ENCODE assay signal across 18 mouse cellular contexts in genomic region chr8:46137843-46138596, GRCm38 (mm10). TPM values are rescaled to one million over a fixed set of nuclear protein-coding genes. Genes with fewer than 3 reads are reported as not detected.
DNase-seq lines count a peak whose midpoint lies in the region; ATAC-seq and TF ChIP-seq lines count a peak whose summit lies in the region.
"Had no signal": no experiment of that assay in that cellular context is flagged by ENCODE, and none has a peak within 500 bp of the region (broad histone marks: within the 10 kb centered on the region; RNA-seq: fewer than 3 reads in every experiment).

No protein-coding gene starts in this region.

- ATAC-seq in liver, postnatal 0 days = no peak
- no peak for ATAC-seq in liver, embryonic 11.5 days (replicated peaks; ENCODE audit: low FRiP score)
- ATAC-seq in lung, embryonic 16.5 days (ENCODE audit: low read depth) = peak; percentile 79
- peak; percentile 47; the same call in 1 of the 2 replicates for ATAC-seq in monocyte, adult 5-6 weeks (replicated peaks; ENCODE audit: insufficient number of reproducible peaks, low FRiP score, low TSS enrichment, poor library complexity, severe bottlenecking)
- ATAC-seq in midbrain, embryonic 15.5 days (replicated peaks) = no peak
- ATAC-seq: forebrain, postnatal 0 days; hindbrain, postnatal 0 days; midbrain, embryonic 13.5 days had no signal

- H3K9me3 ChIP-seq in liver, postnatal 0 days (ENCODE audit: low read length) = no peaks in the 10 kb centered on the region
- no peaks in the 10 kb centered on the region for H3K9me3 ChIP-seq in liver, embryonic 11.5 days (ENCODE audit: control insufficient read depth, low read length)
- H3K9me3 ChIP-seq in lung, embryonic 16.5 days (ENCODE audit: control insufficient read depth, low read length) = no peaks in the 10 kb centered on the region
- H3K9me3 ChIP-seq in midbrain, embryonic 15.5 days = no peaks in the 10 kb centered on the region
- H3K9me3 ChIP-seq: midbrain, embryonic 13.5 days had no signal

- H3K4me2 ChIP-seq in liver, postnatal 0 days (ENCODE audit: low read depth, low read length) = 0 out of 2 replicates have a peak overlapping the region, but pooled peaks have one; percentile 3
- no peak overlapping the region for H3K4me2 ChIP-seq in liver, embryonic 11.5 days
- H3K4me2 ChIP-seq in lung, embryonic 16.5 days (ENCODE audit: low read depth, low read length) = no peak overlapping the region
- no peak overlapping the region for H3K4me2 ChIP-seq in midbrain, embryonic 15.5 days
- H3K4me2 ChIP-seq: limb, embryonic 13.5 days; midbrain, embryonic 13.5 days had no signal

- H3K9ac ChIP-seq in liver, postnatal 0 days (replicated peaks) = no peak overlapping the region
- no peak overlapping the region for H3K9ac ChIP-seq in liver, embryonic 11.5 days (ENCODE audit: low read depth, low read length)
- H3K9ac ChIP-seq in lung, embryonic 16.5 days (ENCODE audit: low read length) = no peak overlapping the region
- H3K9ac ChIP-seq in midbrain, embryonic 15.5 days = no peak overlapping the region
- H3K9ac ChIP-seq: forebrain, postnatal 0 days; limb, embryonic 13.5 days; midbrain, embryonic 13.5 days had no signal

- H3K4me3 ChIP-seq in liver, postnatal 0 days (ENCODE audit: low read depth, low read length) = no peak overlapping the region
- H3K4me3 ChIP-seq in liver, embryonic 11.5 days (ENCODE audit: low read depth, low read length) = no peak overlapping the region
- H3K4me3 ChIP-seq in lung, embryonic 16.5 days (ENCODE audit: low read length) = no peak overlapping the region
- no peak overlapping the region for H3K4me3 ChIP-seq in midbrain, embryonic 15.5 days
- H3K4me3 ChIP-seq: limb, embryonic 13.5 days; midbrain, embryonic 13.5 days had no signal

- H3K4me1 ChIP-seq in liver, postnatal 0 days (ENCODE audit: insufficient read depth) = no peaks in the 10 kb centered on the region
- H3K4me1 ChIP-seq in liver, embryonic 11.5 days (replicated peaks; ENCODE audit: control insufficient read depth, insufficient read depth, low read length) = peaks cover 6% of the 10 kb centered on the region
- no peaks in the 10 kb centered on the region; the same call in 1 of the 2 replicates for H3K4me1 ChIP-seq in lung, embryonic 16.5 days (replicated peaks; ENCODE audit: control insufficient read depth, insufficient read depth, low read length)
- H3K4me1 ChIP-seq in midbrain, embryonic 15.5 days = no peaks in the 10 kb centered on the region
- H3K4me1 ChIP-seq: limb, embryonic 13.5 days; midbrain, embryonic 13.5 days had no signal

- H3K27ac ChIP-seq in liver, postnatal 0 days (ENCODE audit: low read depth) = no peak overlapping the region
- no peak overlapping the region for H3K27ac ChIP-seq in liver, embryonic 11.5 days (ENCODE audit: low read depth, low read length)
- peak overlapping the region; percentile 59; the same call in 1 of the 2 replicates for H3K27ac ChIP-seq in lung, embryonic 16.5 days (ENCODE audit: low read length)
- H3K27ac ChIP-seq in midbrain, embryonic 15.5 days = no peak overlapping the region
- H3K27ac ChIP-seq: hindbrain, postnatal 0 days; limb, embryonic 13.5 days; midbrain, embryonic 13.5 days had no signal

- DNase-seq in adrenal gland, adult (ENCODE audit: inconsistent age in 2 of 2, low spot score in 1 of 2) = peak; percentile 33 to 64
- DNase-seq in adrenal gland, adult 18-20 months (ENCODE audit: low spot score in 2 of 2) = no peak
- DNase-seq in liver, postnatal 0 days = no peak
- DNase-seq in liver, embryonic 11.5 days (ENCODE audit: low spot score) = no peak
- no peak for DNase-seq in spleen, postnatal 10 days (ENCODE audit: low spot score in 2 of 2)
- DNase-seq: adrenal gland, adult 8-10 months; cerebellum, postnatal 10 days; forebrain, postnatal 0 days; gastrocnemius, postnatal 10 days; heart, postnatal 10 days; spleen, adult 18-20 months; thymus, postnatal 25 days had no signal

- H3K36me3 ChIP-seq in liver, postnatal 0 days (replicated peaks; ENCODE audit: insufficient read depth, low read length) = no peaks in the 10 kb centered on the region
- H3K36me3 ChIP-seq in liver, embryonic 11.5 days (ENCODE audit: control insufficient read depth, insufficient read depth, low read length) = no peaks in the 10 kb centered on the region; the same call in 1 of the 2 replicates
- H3K36me3 ChIP-seq in lung, embryonic 16.5 days (ENCODE audit: control insufficient read depth, insufficient read depth, low read length) = 0 out of 2 replicates have a peak, but pooled peaks cover 2% of the 10 kb centered on the region
- H3K36me3 ChIP-seq in midbrain, embryonic 15.5 days (replicated peaks) = no peaks in the 10 kb centered on the region

- no peak for TF ChIP-seq EP300 in liver, postnatal 0 days (IDR thresholded peaks at IDR 0.05; ENCODE audit: low read depth)

- WGBS in liver, postnatal 0 days (ENCODE audit: insufficient replicate concordance) = 65% methylated on average over 10 of the region's 10 CpGs
- 83% methylated on average over 10 of the region's 10 CpGs for WGBS in liver, embryonic 11.5 days
- WGBS in lung, embryonic 16.5 days = 52% methylated on average over 10 of the region's 10 CpGs
- 90% methylated on average over 10 of the region's 10 CpGs for WGBS in midbrain, embryonic 15.5 days

- no peak for TF ChIP-seq CTCF in liver, postnatal 0 days (IDR thresholded peaks at IDR 0.05; ENCODE audit: low read depth)

- no peaks in the 10 kb centered on the region for H3K27me3 ChIP-seq in liver, postnatal 0 days (ENCODE audit: insufficient read depth, low read length)
- H3K27me3 ChIP-seq in liver, embryonic 11.5 days (replicated peaks; ENCODE audit: control insufficient read depth, insufficient read depth, low read length) = no peaks in the 10 kb centered on the region
- no peaks in the 10 kb centered on the region for H3K27me3 ChIP-seq in lung, embryonic 16.5 days (ENCODE audit: control insufficient read depth, insufficient read depth, low read depth, low read length)
- H3K27me3 ChIP-seq in midbrain, embryonic 15.5 days (replicated peaks) = no peaks in the 10 kb centered on the region
- H3K27me3 ChIP-seq: limb, embryonic 13.5 days; midbrain, embryonic 13.5 days had no signal

RNA-seq across cellular contexts. Expression of gene Cfap97, which starts 13.6 kb away (rescaled TPM):
- 10 to 100 TPM; 12.3 to 15.4 TPM for total RNA-seq in adrenal gland, adult 18-20 months (2021)
- polyA plus RNA-seq in liver, postnatal 0 days (2015; fragmentation: Nextera tagmentation; extraction: Ambion mirVana) = 8.4 and 9.2 TPM in 2 replicates
- 16.2 and 18.0 TPM in 2 replicates for polyA plus RNA-seq in liver, embryonic 11.5 days (2014; fragmentation: Nextera tagmentation; extraction: Ambion mirVana)
- polyA plus RNA-seq in lung, embryonic 16.5 days (2015; fragmentation: Nextera tagmentation; extraction: Ambion mirVana) = 23.3 and 28.5 TPM in 2 replicates
- total RNA-seq in monocyte, adult 5-6 weeks (2017) = 16.0 to 30.9 TPM (median 23.5 TPM) in 3 replicates
- polyA plus RNA-seq in midbrain, embryonic 15.5 days (2015; fragmentation: Nextera tagmentation; extraction: Ambion mirVana) = 27.3 and 29.2 TPM in 2 replicates

RNA-seq across cellular contexts. Expression of gene Snx25, which starts 13.9 kb away (rescaled TPM):
- 10 to 100 TPM; 14.9 to 17.4 TPM for total RNA-seq in adrenal gland, adult 18-20 months (2021)
- 3.7 and 4.2 TPM in 2 replicates for polyA plus RNA-seq in liver, postnatal 0 days (2015; fragmentation: Nextera tagmentation; extraction: Ambion mirVana)
- polyA plus RNA-seq in liver, embryonic 11.5 days (2014; fragmentation: Nextera tagmentation; extraction: Ambion mirVana) = 7.0 and 10.6 TPM in 2 replicates
- 9.4 TPM in 2 replicates for polyA plus RNA-seq in lung, embryonic 16.5 days (2015; fragmentation: Nextera tagmentation; extraction: Ambion mirVana)
- 10.2 to 20.5 TPM (median 15.1 TPM) in 3 replicates for total RNA-seq in monocyte, adult 5-6 weeks (2017)
- polyA plus RNA-seq in midbrain, embryonic 15.5 days (2015; fragmentation: Nextera tagmentation; extraction: Ambion mirVana) = 9.9 and 10.5 TPM in 2 replicates

Comparison
In these comparisons a context has a peak if more than half of its experiments do, and no peak if none do; other contexts are left out.
1. DNase-seq: peak in adrenal gland, adult (2 of 2); none in adrenal gland, adult 18-20 months (0 of 2), liver, postnatal 0 days (single experiment), liver, embryonic 11.5 days (single experiment) and spleen, postnatal 10 days (0 of 2).
2. ATAC-seq: peak in lung, embryonic 16.5 days (single experiment) and monocyte, adult 5-6 weeks (single experiment); none in liver, postnatal 0 days (single experiment), liver, embryonic 11.5 days (single experiment) and midbrain, embryonic 15.5 days (single experiment).